Mouse (Mus musculus) v-Abl transformed pro-B cells (cell line): ENCODE measurements around the gene Pdgfb.

Experiments
- in situ Hi-C, 2 experiments: fragments of 400-800 bp; cut with MboI; formaldehyde crosslinking; loops; one replicate each; pipeline ENCODE4 v1.15.1; 2025; ENCODE audit not compliant: unreplicated experiment in 2 of 2

The Pdgfb gene

GRCm38 (mm10) chr15:80014321-80015210 is at the start of gene Pdgfb:
Gene Pdgfb, minus strand, starts transcription at chr15:80014977.
- in situ Hi-C loops: no loop called here

GRCm38 (mm10) chr15:80062821-80063220 is 48.0 kb upstream of the Pdgfb start:
- in situ Hi-C loops: loop anchor here in 1 of 2 experiments (10.0 kb wide), 1 partner anchor 408 kb away; the partner anchor contains the start of genes Cby1 and Fam227a

GRCm38 (mm10) chr15:80062339-80062738 is 47.6 kb upstream of the Pdgfb start:
- in situ Hi-C loops: loop anchor here in 1 of 2 experiments (10.0 kb wide), 1 partner anchor 408 kb away; the partner anchor contains the start of genes Cby1 and Fam227a

GRCm38 (mm10) chr15:80061071-80061550 is 46.3 kb upstream of the Pdgfb start:
- in situ Hi-C loops: loop anchor here in 1 of 2 experiments (10.0 kb wide), 1 partner anchor 406 kb away; the partner anchor contains the start of genes Cby1 and Fam227a

GRCm38 (mm10) chr15:80060356-80061070 is 45.7 kb upstream of the Pdgfb start:
- in situ Hi-C loops: loop anchor here in 1 of 2 experiments (10.0 kb wide), 1 partner anchor 406 kb away; the partner anchor contains the start of genes Cby1 and Fam227a

- in situ Hi-C loops: loop anchor here in 1 of 2 experiments (10.0 kb wide), 1 partner anchor 405 kb away; the partner anchor contains the start of genes Cby1 and Fam227a
These were observed 44.8 kb upstream of the Pdgfb start for GRCm38 (mm10) chr15:80059606-80060005.

GRCm38 (mm10) chr15:80058151-80058550 is 43.4 kb upstream of the Pdgfb start:
- in situ Hi-C loops: no loop called here

- in situ Hi-C loops: no loop called here
These were observed 39.4 kb upstream of the Pdgfb start for GRCm38 (mm10) chr15:80054034-80054710.

GRCm38 (mm10) chr15:80053381-80054033 is 38.7 kb upstream of the Pdgfb start:
- in situ Hi-C loops: no loop called here

GRCm38 (mm10) chr15:80051782-80052181 is 37.0 kb upstream of the Pdgfb start:
- in situ Hi-C loops: no loop called here

- in situ Hi-C loops: no loop called here
These were observed 36.5 kb upstream of the Pdgfb start for GRCm38 (mm10) chr15:80051092-80051761.

GRCm38 (mm10) chr15:80050093-80050492 is 35.3 kb upstream of the Pdgfb start:
- in situ Hi-C loops: no loop called here

GRCm38 (mm10) chr15:80047973-80048372 is 33.2 kb upstream of the Pdgfb start:
- in situ Hi-C loops: loop anchor here in 1 of 2 experiments (25.0 kb wide), 1 partner anchor 411 kb away; no protein-coding TSS in a partner anchor

GRCm38 (mm10) chr15:80047242-80047641 is 32.5 kb upstream of the Pdgfb start:
- in situ Hi-C loops: loop anchor here in 1 of 2 experiments (25.0 kb wide), 1 partner anchor 410 kb away; no protein-coding TSS in a partner anchor

- in situ Hi-C loops: loop anchor here in 1 of 2 experiments (25.0 kb wide), 1 partner anchor 408 kb away; no protein-coding TSS in a partner anchor
These were observed 31.0 kb upstream of the Pdgfb start for GRCm38 (mm10) chr15:80045749-80046148.

- in situ Hi-C loops: loop anchor here in 1 of 2 experiments (25.0 kb wide), 1 partner anchor 407 kb away; no protein-coding TSS in a partner anchor
These were observed 29.5 kb upstream of the Pdgfb start for GRCm38 (mm10) chr15:80044249-80044648.

GRCm38 (mm10) chr15:80042152-80042551 is 27.4 kb upstream of the Pdgfb start:
- in situ Hi-C loops: loop anchor here in 1 of 2 experiments (25.0 kb wide), 1 partner anchor 405 kb away; no protein-coding TSS in a partner anchor

- in situ Hi-C loops: loop anchor here in 1 of 2 experiments (25.0 kb wide), 1 partner anchor 401 kb away; no protein-coding TSS in a partner anchor
These were observed 23.3 kb upstream of the Pdgfb start for GRCm38 (mm10) chr15:80038110-80038391.
